Mouse (Mus musculus) left cerebral cortex, adult 9 months (tissue): ENCODE data around the gene Calm1.

ENCODE experiments used
- DNase-seq, 2 experiments: peaks; one replicate each; pipeline ENCODE4 v3.0.0; 2022; ENCODE audit warnings: low spot score in 2 of 2

The Calm1 gene

GRCm38 (mm10) chr12:100222322-100222993 is 23.2 kb downstream of the Calm1 start:
- no peak for DNase-seq

GRCm38 (mm10) chr12:100223531-100223930 is 24.3 kb downstream of the Calm1 start:
- DNase-seq = no peak

GRCm38 (mm10) chr12:100225196-100225595 is 26.0 kb downstream of the Calm1 start:
- no peak for DNase-seq

GRCm38 (mm10) chr12:100226073-100226472 is 26.8 kb downstream of the Calm1 start:
- DNase-seq = no peak

GRCm38 (mm10) chr12:100226621-100227020 is 27.4 kb downstream of the Calm1 start:
- DNase-seq = no peak

- peak in 1 of 2 experiments; percentile 75 for DNase-seq
Observed at GRCm38 (mm10) chr12:100228041-100228725, 28.9 kb downstream of the Calm1 start.

- DNase-seq = no peak
Observed at GRCm38 (mm10) chr12:100234201-100234600, 35.0 kb downstream of the Calm1 start.

- DNase-seq = no peak
Observed at GRCm38 (mm10) chr12:100234919-100235318, 35.7 kb downstream of the Calm1 start.

- no peak for DNase-seq
Observed at GRCm38 (mm10) chr12:100235423-100235822, 36.2 kb downstream of the Calm1 start.

GRCm38 (mm10) chr12:100239404-100239803 is 40.2 kb downstream of the Calm1 start:
- peak in 1 of 2 experiments; percentile 58 for DNase-seq

- DNase-seq = no peak
Observed at GRCm38 (mm10) chr12:100239807-100240206, 40.6 kb downstream of the Calm1 start.

- DNase-seq = peak; percentile 77
Observed at GRCm38 (mm10) chr12:100241911-100242796, 42.9 kb downstream of the Calm1 start.

- DNase-seq = no peak
Observed at GRCm38 (mm10) chr12:100244580-100244979, 45.3 kb downstream of the Calm1 start.

GRCm38 (mm10) chr12:100249170-100249569 is 49.9 kb downstream of the Calm1 start:
- DNase-seq = no peak

GRCm38 (mm10) chr12:100254471-100254870 is 55.2 kb downstream of the Calm1 start:
- peak in 1 of 2 experiments; percentile 61 for DNase-seq

- DNase-seq = no peak
Observed at GRCm38 (mm10) chr12:100255441-100255949, 56.3 kb downstream of the Calm1 start.

GRCm38 (mm10) chr12:100257779-100258178 is 58.5 kb downstream of the Calm1 start:
- no peak for DNase-seq
